Mouse (Mus musculus) bone marrow, adult 2 months (tissue): ENCODE data around the gene Wdpcp. TPM values are rescaled to one million over a fixed set of nuclear protein-coding genes. Genes with fewer than 3 reads are reported as not detected.

Source experiments
- H3K27ac ChIP-seq: fragments of 200-500 bp; 2 replicates; pipeline ENCODE4 v1.5.1; 2012; ENCODE audit warnings: low read depth, mild to moderate bottlenecking, control low read depth, inconsistent platforms, low read length; ENCODE audit not compliant: control insufficient read depth, poor library complexity, insufficient read depth
- H3K4me1 ChIP-seq: fragments of 200-500 bp; 2 replicates; pipeline ENCODE4 v1.6.1; 2011; ENCODE audit warnings: low read length; ENCODE audit not compliant: control insufficient read depth, insufficient read depth
- H3K4me3 ChIP-seq: fragments of 200-500 bp; replicated peaks from 2 replicates; pipeline ENCODE3; 2011; ENCODE audit warnings: mild to moderate bottlenecking, low read depth, low read length, control low read depth; ENCODE audit not compliant: control insufficient read depth
- CTCF ChIP-seq: fragments of 200-500 bp; IDR thresholded peaks from 2 replicates; pipeline ENCODE4 v1.5.1; 2011; ENCODE audit warnings: low read length, control low read depth; ENCODE audit not compliant: control insufficient read depth, insufficient read depth
- POLR2A ChIP-seq: fragments of 200-500 bp; IDR thresholded peaks from 2 replicates; pipeline ENCODE4 v1.6.1; 2011; ENCODE audit warnings: low read depth, mild to moderate bottlenecking, control low read depth, low read length, borderline replicate concordance; ENCODE audit not compliant: control insufficient read depth
- WGBS: fragments of 180-500 bp; shearing (Covaris S2); methylation state at CpG from one replicate; pipeline ENCODE4 v1.1.7; 2018; 5-methylcytosine and 5-hydroxymethylcytosine counted together
- polyA plus RNA-seq: library from polyadenylated mRNA; stranded (reverse); fragments of >200 nt; gene quantifications from 2 replicates; pipeline ENCODE4 v1.2.4, GENCODE M21; 2011; ENCODE audit warnings: low replicate concordance; ENCODE audit not compliant: missing spikeins, insufficient read depth, insufficient read length

The Wdpcp gene
- polyA plus RNA-seq, 1 experiment = 1.6 TPM

- Histone ChIP-seq H3K4me3 (no peak overlapping the region), H3K4me1 (no peaks in the 10 kb centered on the region), H3K27ac (no peak overlapping the region)
- TF ChIP-seq CTCF (no peak), POLR2A (no peak)
- WGBS = 64% methylated on average over 7 of the region's 7 CpGs
Measured at GRCm38 (mm10) chr11:21581472-21581871, 9.4 kb downstream of the Wdpcp start.

- TF ChIP-seq CTCF = no peak
- TF ChIP-seq POLR2A = no peak
- H3K27ac ChIP-seq = no peak overlapping the region
- H3K4me3 ChIP-seq = no peak overlapping the region
- WGBS = 54% methylated on average over 1 of the region's 1 CpGs
- H3K4me1 ChIP-seq = no peaks in the 10 kb centered on the region
Measured at GRCm38 (mm10) chr11:21583286-21583685, 11.3 kb downstream of the Wdpcp start.

- TF ChIP-seq CTCF = no peak
- no peak for TF ChIP-seq POLR2A
- 72% methylated on average over 5 of the region's 5 CpGs for WGBS
- H3K27ac ChIP-seq = no peak overlapping the region
Measured at GRCm38 (mm10) chr11:21602497-21602896, 30.5 kb downstream of the Wdpcp start.

GRCm38 (mm10) chr11:21615915-21616314 lies 43.9 kb downstream of the Wdpcp start:
- no peak for TF ChIP-seq POLR2A
- no peak overlapping the region for H3K4me3 ChIP-seq
- no peak overlapping the region for H3K27ac ChIP-seq
- no peaks in the 10 kb centered on the region for H3K4me1 ChIP-seq

More at GRCm38 (mm10) chr11:21602497-21602896, 30.5 kb downstream of the Wdpcp start:
- Histone ChIP-seq H3K4me1 (no peaks in the 10 kb centered on the region), H3K4me3 (no peak overlapping the region)

GRCm38 (mm10) chr11:21634171-21634907 lies 62.3 kb downstream of the Wdpcp start:
- no peak overlapping the region for H3K27ac ChIP-seq
- no peak overlapping the region for H3K4me3 ChIP-seq
- 69% methylated on average over 9 of the region's 9 CpGs for WGBS
- H3K4me1 ChIP-seq = no peaks in the 10 kb centered on the region
- no peak for TF ChIP-seq POLR2A
- no peak for TF ChIP-seq CTCF

GRCm38 (mm10) chr11:21638341-21638740 lies 66.3 kb downstream of the Wdpcp start:
- TF ChIP-seq POLR2A (no peak), CTCF (no peak)
- WGBS = 70% methylated on average over 5 of the region's 5 CpGs
- no peak overlapping the region for H3K27ac ChIP-seq
- H3K4me3 ChIP-seq = no peak overlapping the region
- no peaks in the 10 kb centered on the region for H3K4me1 ChIP-seq

GRCm38 (mm10) chr11:21639534-21639933 lies 67.5 kb downstream of the Wdpcp start:
- Histone ChIP-seq H3K27ac (no peak overlapping the region), H3K4me1 (no peaks in the 10 kb centered on the region), H3K4me3 (no peak overlapping the region)
- no peak for TF ChIP-seq POLR2A
- TF ChIP-seq CTCF = no peak
- WGBS = 75% methylated on average over 2 of the region's 2 CpGs

- no peak overlapping the region for H3K27ac ChIP-seq
- H3K4me3 ChIP-seq = no peak overlapping the region
- no peaks in the 10 kb centered on the region for H3K4me1 ChIP-seq
- 58% methylated on average over 4 of the region's 4 CpGs for WGBS
- no peak for TF ChIP-seq POLR2A
- no peak for TF ChIP-seq CTCF
Measured at GRCm38 (mm10) chr11:21644231-21644630, 72.2 kb downstream of the Wdpcp start.

GRCm38 (mm10) chr11:21646136-21646535 lies 74.1 kb downstream of the Wdpcp start:
- Histone ChIP-seq H3K4me3 (no peak overlapping the region), H3K27ac (no peak overlapping the region), H3K4me1 (no peaks in the 10 kb centered on the region)
- 80% methylated on average over 3 of the region's 3 CpGs for WGBS
- TF ChIP-seq CTCF = no peak
- TF ChIP-seq POLR2A = no peak
